Mouse (Mus musculus): ENCODE data around the gene Numb. TPM values are rescaled to one million over a fixed set of nuclear protein-coding genes. Genes with fewer than 3 reads are reported as not detected.

Numb gene
- total RNA-seq, 1 experiment: 17.2 TPM

GRCm38 (mm10) chr12:83880913-83881312, 40.8 kb downstream of the Numb start:
- no peak for TF ChIP-seq ZNF384 (IDR thresholded peaks at IDR 0.05; ENCODE audit: low read depth, low read length)
- TF ChIP-seq MAFK (IDR thresholded peaks at IDR 0.05; ENCODE audit: insufficient read depth, low read depth, low read length): no peak
- no peak for TF ChIP-seq HCFC1 (IDR thresholded peaks at IDR 0.05; ENCODE audit: borderline replicate concordance, insufficient read depth, low read length)
- no peak for TF ChIP-seq ZC3H11A (IDR thresholded peaks at IDR 0.05; ENCODE audit: borderline replicate concordance, low read depth, low read length)
- TF ChIP-seq CHD2 (IDR thresholded peaks at IDR 0.05; ENCODE audit: low read depth, low read length): no peak
- in situ Hi-C loops (cut with MboI; ENCODE audit: low sequenced_read_pairs in 2 of 2, unreplicated experiment in 2 of 2): no loop called here
- Histone ChIP-seq H3K4me1 (ENCODE audit: control insufficient read depth in 2 of 2, insufficient read depth in 2 of 2, low read length in 2 of 2, poor library complexity in 1 of 2) (peaks cover 2 to 3% of the 10 kb centered on the region in 2 experiments; a peak in 2 of 4 replicates), H3K36me3 (ENCODE audit: control insufficient read depth, insufficient read depth, low read length, poor library complexity, severe bottlenecking) (no peaks in the 10 kb centered on the region), H3K4me3 (ENCODE audit: insufficient read depth in 1 of 2, low read depth in 1 of 2, low read length in 2 of 2, poor library complexity in 1 of 2, severe bottlenecking in 1 of 2) (no peak overlapping the region), H3K9me3 (ENCODE audit: control insufficient read depth, insufficient read depth, low read depth, low read length) (no peaks in the 10 kb centered on the region), H3K9ac (ENCODE audit: insufficient read depth, low read depth, low read length, poor library complexity, severe bottlenecking) (no peak overlapping the region), H3K27ac (ENCODE audit: insufficient read depth, low read depth, low read length, poor library complexity, severe bottlenecking) (no peak overlapping the region)
- DNase-seq (ENCODE audit: low read depth, low spot score): no peak

- H3K27ac ChIP-seq (ENCODE audit: insufficient read depth, low read depth, low read length, poor library complexity, severe bottlenecking): no peak overlapping the region
- H3K36me3 ChIP-seq (ENCODE audit: control insufficient read depth, insufficient read depth, low read length, poor library complexity, severe bottlenecking): peaks cover 2% of the 10 kb centered on the region; the same call in 1 of the 2 replicates
- H3K9ac ChIP-seq (ENCODE audit: insufficient read depth, low read depth, low read length, poor library complexity, severe bottlenecking): no peak overlapping the region
- no peaks in the 10 kb centered on the region for H3K4me1 ChIP-seq (ENCODE audit: control insufficient read depth in 2 of 2, insufficient read depth in 2 of 2, low read length in 2 of 2, poor library complexity in 1 of 2)
- no peak overlapping the region for H3K4me3 ChIP-seq (ENCODE audit: insufficient read depth in 1 of 2, low read depth in 1 of 2, low read length in 2 of 2, poor library complexity in 1 of 2, severe bottlenecking in 1 of 2)
- no peaks in the 10 kb centered on the region for H3K9me3 ChIP-seq (ENCODE audit: control insufficient read depth, insufficient read depth, low read depth, low read length)
- in situ Hi-C loops (cut with MboI; ENCODE audit: low sequenced_read_pairs in 2 of 2, unreplicated experiment in 2 of 2): no loop called here
- TF ChIP-seq ZC3H11A (IDR thresholded peaks at IDR 0.05; ENCODE audit: borderline replicate concordance, low read depth, low read length) (no peak), HCFC1 (IDR thresholded peaks at IDR 0.05; ENCODE audit: borderline replicate concordance, insufficient read depth, low read length) (no peak)
- no peak for DNase-seq (ENCODE audit: low read depth, low spot score)
These were observed 46.6 kb downstream of the Numb start for GRCm38 (mm10) chr12:83875097-83875496.

GRCm38 (mm10) chr12:83874597-83874996, 47.1 kb downstream of the Numb start:
- TF ChIP-seq HCFC1 (IDR thresholded peaks at IDR 0.05; ENCODE audit: borderline replicate concordance, insufficient read depth, low read length) (no peak), ZNF384 (IDR thresholded peaks at IDR 0.05; ENCODE audit: low read depth, low read length) (no peak)
- H3K9me3 ChIP-seq (ENCODE audit: control insufficient read depth, insufficient read depth, low read depth, low read length): no peaks in the 10 kb centered on the region
- in situ Hi-C loops (cut with MboI; ENCODE audit: low sequenced_read_pairs in 2 of 2, unreplicated experiment in 2 of 2): no loop called here
- H3K4me1 ChIP-seq (ENCODE audit: control insufficient read depth in 2 of 2, insufficient read depth in 2 of 2, low read length in 2 of 2, poor library complexity in 1 of 2): no peaks in the 10 kb centered on the region
- no peak overlapping the region for H3K4me3 ChIP-seq (ENCODE audit: insufficient read depth in 1 of 2, low read depth in 1 of 2, low read length in 2 of 2, poor library complexity in 1 of 2, severe bottlenecking in 1 of 2)
- H3K36me3 ChIP-seq (ENCODE audit: control insufficient read depth, insufficient read depth, low read length, poor library complexity, severe bottlenecking): peaks cover 2% of the 10 kb centered on the region; the same call in 1 of the 2 replicates
- no peak for DNase-seq (ENCODE audit: low read depth, low spot score)
- H3K9ac ChIP-seq (ENCODE audit: insufficient read depth, low read depth, low read length, poor library complexity, severe bottlenecking): no peak overlapping the region
- no peak overlapping the region for H3K27ac ChIP-seq (ENCODE audit: insufficient read depth, low read depth, low read length, poor library complexity, severe bottlenecking)

- in situ Hi-C loops (cut with MboI; ENCODE audit: low sequenced_read_pairs in 2 of 2, unreplicated experiment in 2 of 2): no loop called here
- H3K9ac ChIP-seq (ENCODE audit: insufficient read depth, low read depth, low read length, poor library complexity, severe bottlenecking): no peak overlapping the region
- no peak for TF ChIP-seq HCFC1 (IDR thresholded peaks at IDR 0.05; ENCODE audit: borderline replicate concordance, insufficient read depth, low read length)
These were observed 57.2 kb downstream of the Numb start for GRCm38 (mm10) chr12:83864501-83864900.

GRCm38 (mm10) chr12:83861880-83862279, 59.9 kb downstream of the Numb start:
- no peak for DNase-seq (ENCODE audit: low read depth, low spot score)
- Histone ChIP-seq H3K4me3 (ENCODE audit: insufficient read depth in 1 of 2, low read depth in 1 of 2, low read length in 2 of 2, poor library complexity in 1 of 2, severe bottlenecking in 1 of 2) (no peak overlapping the region), H3K27ac (ENCODE audit: insufficient read depth, low read depth, low read length, poor library complexity, severe bottlenecking) (no peak overlapping the region), H3K9ac (ENCODE audit: insufficient read depth, low read depth, low read length, poor library complexity, severe bottlenecking) (no peak overlapping the region), H3K9me3 (ENCODE audit: control insufficient read depth, insufficient read depth, low read depth, low read length) (no peaks in the 10 kb centered on the region), H3K36me3 (ENCODE audit: control insufficient read depth, insufficient read depth, low read length, poor library complexity, severe bottlenecking) (no peaks in the 10 kb centered on the region), H3K4me1 (ENCODE audit: control insufficient read depth in 2 of 2, insufficient read depth in 2 of 2, low read length in 2 of 2, poor library complexity in 1 of 2) (no peaks in the 10 kb centered on the region)
- TF ChIP-seq ZC3H11A (IDR thresholded peaks at IDR 0.05; ENCODE audit: borderline replicate concordance, low read depth, low read length) (no peak), ZNF384 (IDR thresholded peaks at IDR 0.05; ENCODE audit: low read depth, low read length) (no peak), HCFC1 (IDR thresholded peaks at IDR 0.05; ENCODE audit: borderline replicate concordance, insufficient read depth, low read length) (no peak), CHD2 (IDR thresholded peaks at IDR 0.05; ENCODE audit: low read depth, low read length) (no peak), MAFK (IDR thresholded peaks at IDR 0.05; ENCODE audit: insufficient read depth, low read depth, low read length) (no peak)
- in situ Hi-C loops (cut with MboI; ENCODE audit: low sequenced_read_pairs in 2 of 2, unreplicated experiment in 2 of 2): no loop called here

More at GRCm38 (mm10) chr12:83864501-83864900, 57.2 kb downstream of the Numb start:
- H3K4me1 ChIP-seq (ENCODE audit: control insufficient read depth in 2 of 2, insufficient read depth in 2 of 2, low read length in 2 of 2, poor library complexity in 1 of 2): no peaks in the 10 kb centered on the region
- no peaks in the 10 kb centered on the region for H3K36me3 ChIP-seq (ENCODE audit: control insufficient read depth, insufficient read depth, low read length, poor library complexity, severe bottlenecking)
- H3K27ac ChIP-seq (ENCODE audit: insufficient read depth, low read depth, low read length, poor library complexity, severe bottlenecking): no peak overlapping the region
- DNase-seq (ENCODE audit: low read depth, low spot score): no peak
- no peaks in the 10 kb centered on the region for H3K9me3 ChIP-seq (ENCODE audit: control insufficient read depth, insufficient read depth, low read depth, low read length)
- no peak overlapping the region for H3K4me3 ChIP-seq (ENCODE audit: insufficient read depth in 1 of 2, low read depth in 1 of 2, low read length in 2 of 2, poor library complexity in 1 of 2, severe bottlenecking in 1 of 2)
